Mouse (Mus musculus) hindbrain, embryonic 13.5 days (tissue): ENCODE results near the gene Ang. TPM values are rescaled to one million over a fixed set of nuclear protein-coding genes. Genes with fewer than 3 reads are reported as not detected.

Source experiments
- ATAC-seq: fragments of 200-750 bp; cut with Nextera tagmentation; 2 replicates; pipeline ENCODE4 v1.8.0; 2017; ENCODE audit warnings: moderate TSS enrichment; ENCODE audit not compliant: low FRiP score
- H3K27ac ChIP-seq: fragments of 300-500 bp; sonication (generic); 2 replicates; pipeline ENCODE4 v1.5.1; 2015; ENCODE audit warnings: inconsistent platforms, mild to moderate bottlenecking, moderate library complexity
- H3K27me3 ChIP-seq: fragments of 300-500 bp; sonication (generic); 2 replicates; pipeline ENCODE4 v1.6.1; 2015; ENCODE audit warnings: mild to moderate bottlenecking, inconsistent platforms
- H3K36me3 ChIP-seq: fragments of 300-500 bp; sonication (generic); 2 replicates; pipeline ENCODE4 v1.6.1; 2015; ENCODE audit warnings: mild to moderate bottlenecking, inconsistent platforms
- H3K4me1 ChIP-seq: fragments of 300-500 bp; sonication (generic); replicated peaks from 2 replicates; pipeline ENCODE4 v1.6.1; 2015; ENCODE audit warnings: inconsistent platforms
- H3K4me2 ChIP-seq: fragments of 300-500 bp; sonication (generic); 2 replicates; pipeline ENCODE4 v1.6.1; 2015; ENCODE audit warnings: inconsistent platforms, mild to moderate bottlenecking, moderate library complexity
- H3K4me3 ChIP-seq: fragments of 300-500 bp; sonication (generic); 2 replicates; pipeline ENCODE4 v1.5.1; 2015; ENCODE audit warnings: mild to moderate bottlenecking, inconsistent platforms
- H3K9ac ChIP-seq: fragments of 300-500 bp; sonication (generic); 2 replicates; pipeline ENCODE4 v1.6.1; 2015; ENCODE audit warnings: mild to moderate bottlenecking, inconsistent platforms
- H3K9me3 ChIP-seq: fragments of 300-500 bp; sonication (generic); 2 replicates; pipeline ENCODE4 v1.6.1; 2016; ENCODE audit warnings: inconsistent platforms
- WGBS: fragments of 180-500 bp; shearing (Covaris S2); methylation state at CpG from one replicate; pipeline ENCODE4 v1.1.7; 2015; 5-methylcytosine and 5-hydroxymethylcytosine counted together
- polyA plus RNA-seq: library from polyadenylated mRNA; unstranded; fragments of >200 nt; fragmentation: Nextera tagmentation; extraction: Ambion mirVana; gene quantifications from 2 replicates; pipeline ENCODE4 v1.2.1, GENCODE M21; 2015

The Ang gene
- polyA plus RNA-seq, 1 experiment from 2014 or later, result 4.1 TPM

DNA sequence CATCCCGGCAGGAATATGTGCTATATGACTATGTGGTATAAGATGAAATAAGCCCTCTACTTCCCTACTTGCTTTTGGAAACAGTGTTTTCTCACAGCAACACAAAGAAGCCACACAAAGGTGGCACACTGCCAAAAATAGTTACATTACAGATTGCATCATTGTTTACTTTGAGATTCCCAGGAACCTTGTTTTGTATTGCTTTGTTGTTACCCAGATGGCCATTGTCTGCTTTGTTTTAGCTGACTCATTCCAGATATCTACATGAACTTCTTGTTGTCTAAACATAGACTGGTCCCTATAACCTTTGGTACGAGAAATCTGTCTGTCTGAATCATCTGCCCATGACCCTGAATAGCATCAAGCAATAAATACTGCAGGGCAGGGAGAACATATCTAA is 49.4 kb downstream of the Ang start:
- Histone ChIP-seq H3K9me3 (no peaks in the 10 kb centered on the region), H3K9ac (no peak overlapping the region), H3K36me3 (no peaks in the 10 kb centered on the region), H3K27me3 (no peaks in the 10 kb centered on the region), H3K4me1 (no peaks in the 10 kb centered on the region), H3K4me2 (no peak overlapping the region), H3K4me3 (no peak overlapping the region), H3K27ac (no peak overlapping the region)
- no peak for ATAC-seq
- 83% methylated on average over 2 of the region's 2 CpGs for WGBS

DNA sequence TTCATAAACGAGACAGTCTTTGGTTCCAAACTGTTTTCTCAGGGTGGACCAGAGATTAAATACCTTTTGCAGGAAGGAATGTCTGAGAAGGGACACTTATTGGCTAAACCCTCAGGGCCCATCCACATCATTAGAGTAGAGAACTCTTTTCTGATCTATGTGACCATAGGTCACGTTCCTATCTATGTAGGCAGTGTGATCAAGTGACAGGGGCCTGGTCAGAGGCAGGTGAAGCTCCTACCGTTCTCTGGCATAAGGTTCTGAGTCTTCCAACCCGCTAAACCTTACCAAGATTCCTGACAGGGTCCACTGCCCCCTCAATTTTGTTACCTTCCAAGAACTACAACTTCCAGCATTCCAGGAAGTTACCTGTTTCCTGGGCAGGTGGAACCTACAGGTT is 51.2 kb downstream of the Ang start:
- no peak for ATAC-seq
- Histone ChIP-seq H3K27me3 (no peaks in the 10 kb centered on the region), H3K4me1 (no peaks in the 10 kb centered on the region; the same call in 1 of the 2 replicates), H3K4me2 (no peak overlapping the region), H3K9me3 (no peaks in the 10 kb centered on the region), H3K9ac (no peak overlapping the region), H3K27ac (no peak overlapping the region), H3K4me3 (no peak overlapping the region), H3K36me3 (no peaks in the 10 kb centered on the region)
- 92% methylated on average over 4 of the region's 4 CpGs for WGBS

DNA sequence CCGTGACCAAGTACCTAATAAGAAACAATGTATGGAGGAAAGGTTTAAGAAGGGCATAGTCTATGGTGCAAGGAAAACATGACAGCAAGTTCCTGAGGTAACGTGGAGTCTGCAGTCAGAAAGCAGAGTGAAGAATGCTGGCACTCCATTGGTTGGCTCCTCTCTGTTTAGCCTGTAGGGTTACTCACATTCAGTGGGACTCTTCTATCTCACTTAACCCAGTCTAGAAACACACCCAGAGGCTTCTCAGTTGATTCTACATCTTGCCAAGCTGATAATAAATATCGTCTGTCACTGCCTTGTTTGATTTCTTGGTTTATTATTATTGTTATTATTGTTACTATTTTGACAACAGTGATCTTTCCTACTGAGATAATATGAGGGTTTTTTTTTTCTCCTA is 51.6 kb downstream of the Ang start:
- Histone ChIP-seq H3K4me1 (no peaks in the 10 kb centered on the region; the same call in 1 of the 2 replicates), H3K9me3 (no peaks in the 10 kb centered on the region), H3K27ac (no peak overlapping the region), H3K9ac (no peak overlapping the region), H3K4me2 (no peak overlapping the region), H3K27me3 (no peaks in the 10 kb centered on the region), H3K4me3 (no peak overlapping the region), H3K36me3 (no peaks in the 10 kb centered on the region)
- ATAC-seq, result no peak
- 84% methylated on average over 3 of the region's 3 CpGs for WGBS

DNA sequence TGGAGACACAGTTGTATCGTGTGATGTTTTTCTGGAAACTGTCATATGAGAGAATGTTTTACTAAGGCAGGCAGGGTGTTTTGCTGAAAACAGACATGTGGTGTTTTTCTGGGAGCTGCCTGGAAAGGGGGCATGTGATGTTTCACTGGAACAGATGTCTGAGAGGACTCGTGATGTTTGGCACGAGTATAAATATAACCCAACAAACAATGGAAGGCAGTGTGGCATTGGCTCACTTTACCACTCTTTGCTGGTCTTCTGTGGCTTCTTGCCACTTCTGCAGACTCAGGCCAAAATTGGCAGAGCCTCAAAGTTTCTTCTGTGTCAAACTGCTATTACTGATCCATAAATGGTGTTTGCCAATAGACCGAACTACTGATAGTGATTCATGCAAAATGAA is 52.3 kb downstream of the Ang start:
- H3K36me3 ChIP-seq, result no peaks in the 10 kb centered on the region
- H3K4me2 ChIP-seq, result no peak overlapping the region
- H3K9ac ChIP-seq, result no peak overlapping the region
- H3K4me3 ChIP-seq, result no peak overlapping the region
- H3K27me3 ChIP-seq, result no peaks in the 10 kb centered on the region
- 87% methylated on average over 4 of the region's 4 CpGs for WGBS
- no peaks in the 10 kb centered on the region; the same call in 1 of the 2 replicates for H3K4me1 ChIP-seq
- no peak for ATAC-seq
- H3K27ac ChIP-seq, result no peak overlapping the region
- no peaks in the 10 kb centered on the region for H3K9me3 ChIP-seq

DNA sequence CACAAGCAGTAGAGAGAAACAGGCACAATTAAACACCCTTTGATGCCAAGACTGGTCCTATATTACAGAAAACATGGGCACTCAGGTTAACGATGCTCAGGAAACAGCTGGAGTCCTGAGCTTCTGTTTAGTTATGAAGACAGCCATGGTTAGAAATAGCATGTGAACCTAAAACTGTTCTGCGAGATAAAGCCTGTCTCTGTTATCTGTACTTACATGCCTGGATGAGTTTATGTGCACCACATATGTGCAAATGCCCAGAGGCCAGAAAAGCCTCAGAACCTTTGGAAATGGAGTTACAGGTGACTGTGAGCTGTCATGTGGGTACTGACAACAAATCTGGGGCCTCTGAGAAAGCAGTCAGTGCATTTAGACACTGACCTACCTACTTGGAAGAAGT is 53.0 kb downstream of the Ang start:
- Histone ChIP-seq H3K4me2 (no peak overlapping the region), H3K9me3 (no peaks in the 10 kb centered on the region), H3K9ac (no peak overlapping the region), H3K4me3 (no peak overlapping the region), H3K27me3 (no peaks in the 10 kb centered on the region), H3K36me3 (no peaks in the 10 kb centered on the region), H3K4me1 (no peaks in the 10 kb centered on the region; the same call in 1 of the 2 replicates), H3K27ac (no peak overlapping the region)
- no peak for ATAC-seq
- WGBS, result 87% methylated on average over 2 of the region's 2 CpGs

DNA sequence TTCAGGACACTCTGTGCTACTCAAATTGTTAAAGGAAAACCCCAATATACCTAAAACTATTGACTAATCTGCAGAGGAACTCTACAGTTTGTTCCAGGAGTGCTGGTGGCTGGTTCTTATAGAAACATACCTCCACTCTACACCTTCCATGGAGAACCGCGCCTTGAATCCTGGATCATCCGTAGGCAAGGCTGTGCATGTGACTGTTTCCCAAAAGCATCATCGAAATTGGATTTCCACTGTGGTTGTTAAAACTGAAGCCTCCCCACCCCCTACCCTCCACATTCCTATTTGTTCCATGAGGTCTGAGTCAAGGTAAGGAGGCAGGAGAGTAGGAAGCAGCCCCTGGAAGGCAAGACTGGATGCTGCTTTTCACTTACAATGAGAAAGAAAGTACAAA is 53.5 kb downstream of the Ang start:
- no peaks in the 10 kb centered on the region for H3K9me3 ChIP-seq
- H3K36me3 ChIP-seq, result no peaks in the 10 kb centered on the region
- no peaks in the 10 kb centered on the region for H3K27me3 ChIP-seq
- no peak overlapping the region for H3K4me2 ChIP-seq
- H3K9ac ChIP-seq, result no peak overlapping the region
- no peaks in the 10 kb centered on the region; the same call in 1 of the 2 replicates for H3K4me1 ChIP-seq
- WGBS, result 96% methylated on average over 4 of the region's 4 CpGs
- H3K4me3 ChIP-seq, result no peak overlapping the region
- no peak overlapping the region for H3K27ac ChIP-seq
- no peak for ATAC-seq

DNA sequence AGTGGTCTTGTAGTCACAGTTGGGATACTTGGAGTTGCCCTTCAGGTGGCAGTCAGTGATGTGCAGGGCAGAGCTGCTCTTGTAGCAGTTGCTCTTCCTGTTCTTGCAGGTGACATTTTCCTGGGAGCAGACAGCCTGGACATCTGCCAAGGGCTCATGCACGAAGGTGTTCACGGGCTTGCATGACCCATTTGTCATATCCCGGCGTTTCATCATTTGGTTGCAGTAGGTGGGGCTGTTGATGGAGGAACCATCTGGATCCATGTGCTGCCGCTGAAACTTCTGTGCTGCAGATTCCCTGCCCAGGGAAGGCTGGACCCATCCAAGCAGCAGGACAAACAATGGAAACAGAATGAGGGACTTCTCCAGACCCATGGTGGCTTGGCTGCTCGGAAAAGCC is 54.6 kb downstream of the Ang start:
- 90% methylated on average over 6 of the region's 6 CpGs for WGBS
- H3K9ac ChIP-seq, result no peak overlapping the region
- H3K4me1 ChIP-seq, result no peaks in the 10 kb centered on the region; the same call in 1 of the 2 replicates
- H3K27me3 ChIP-seq, result no peaks in the 10 kb centered on the region
- H3K4me3 ChIP-seq, result no peak overlapping the region
- H3K27ac ChIP-seq, result no peak overlapping the region
- no peak overlapping the region for H3K4me2 ChIP-seq
- no peaks in the 10 kb centered on the region for H3K36me3 ChIP-seq
- H3K9me3 ChIP-seq, result no peaks in the 10 kb centered on the region
- no peak for ATAC-seq

DNA sequence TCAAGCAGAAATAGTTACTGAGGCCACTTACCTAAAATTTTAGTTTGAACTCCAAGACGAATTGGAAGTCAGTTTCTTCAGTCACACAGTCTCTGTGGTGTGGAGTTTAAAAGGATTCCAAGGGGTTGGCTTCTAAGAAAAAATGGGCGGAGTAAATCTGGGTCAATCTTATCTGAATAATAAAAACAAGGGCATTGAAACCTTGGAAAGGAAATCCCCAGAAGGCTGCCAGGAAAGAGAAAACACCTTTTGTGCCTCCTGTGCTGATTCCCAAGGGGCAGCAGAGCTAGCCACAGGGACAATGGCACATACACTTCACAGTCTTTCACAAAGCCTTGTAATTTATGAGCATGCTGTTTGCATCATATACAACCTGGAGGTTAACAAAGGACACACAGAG is 55.7 kb downstream of the Ang start, which contains the start of gene Rnase1:
Gene Rnase1, minus strand, starts transcription at position 101 of the 400 bp plus-strand sequence.
- Histone ChIP-seq H3K9ac (no peak within 1 kb of the TSS), H3K4me1 (no peaks in the 10 kb centered on the region; the same call in 1 of the 2 replicates), H3K27ac (no peak within 1 kb of the TSS), H3K4me3 (no peak within 1 kb of the TSS), H3K4me2 (no peak within 1 kb of the TSS), H3K27me3 (no peaks in the 10 kb centered on the region), H3K36me3 (no peaks in the 10 kb centered on the region), H3K9me3 (no peaks in the 10 kb centered on the region)
- 41% methylated on average over 2 of the region's 2 CpGs for WGBS
- no peak for ATAC-seq

DNA sequence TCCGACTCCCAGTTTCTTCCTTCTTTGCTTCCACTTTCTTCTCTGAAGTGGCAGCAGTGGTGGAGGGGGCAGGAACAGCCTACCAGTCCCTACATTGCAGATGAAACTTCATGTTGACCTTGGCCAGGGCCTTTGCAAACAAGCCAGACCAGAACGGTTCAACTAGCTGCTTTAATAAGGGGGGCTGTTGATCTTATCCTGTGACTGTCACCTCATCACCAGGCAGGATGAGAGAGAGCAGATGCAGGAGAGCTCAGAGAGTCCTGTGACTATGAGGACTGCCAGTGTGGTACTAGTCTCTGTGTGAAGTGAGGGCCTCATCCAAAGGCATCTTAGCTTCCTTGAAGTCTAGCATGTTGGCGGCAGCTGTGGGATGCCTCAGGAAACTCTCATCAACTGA is 57.1 kb downstream of the Ang start:
- H3K27me3 ChIP-seq, result no peaks in the 10 kb centered on the region
- H3K4me1 ChIP-seq, result no peaks in the 10 kb centered on the region; the same call in 1 of the 2 replicates
- H3K36me3 ChIP-seq, result no peaks in the 10 kb centered on the region
- H3K4me3 ChIP-seq, result no peak overlapping the region
- no peak overlapping the region for H3K27ac ChIP-seq
- H3K4me2 ChIP-seq, result no peak overlapping the region
- no peaks in the 10 kb centered on the region for H3K9me3 ChIP-seq
- WGBS, result 64% methylated on average over 3 of the region's 3 CpGs
- H3K9ac ChIP-seq, result no peak overlapping the region
- no peak for ATAC-seq

DNA sequence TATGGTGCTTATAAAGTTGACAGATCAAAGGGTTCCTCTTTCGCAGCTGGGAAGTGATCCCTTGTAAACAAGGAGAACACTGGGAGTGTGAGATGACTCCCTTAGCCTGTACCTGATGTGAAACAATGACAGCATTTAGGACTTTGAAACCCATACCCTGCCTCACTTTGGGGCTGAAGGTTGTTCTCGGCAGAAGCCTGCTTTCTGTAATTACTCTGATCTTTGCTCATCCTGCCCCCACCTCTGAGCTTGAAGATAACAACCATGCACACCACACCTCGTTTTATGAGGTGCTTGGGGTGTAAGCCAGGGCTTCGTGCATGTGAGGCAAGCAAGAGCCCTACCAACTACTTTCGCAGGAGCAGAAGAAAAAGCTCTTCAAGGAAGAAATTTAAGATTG is 58.2 kb downstream of the Ang start:
- Histone ChIP-seq H3K9ac (no peak overlapping the region), H3K36me3 (no peaks in the 10 kb centered on the region), H3K4me3 (no peak overlapping the region), H3K27ac (no peak overlapping the region), H3K9me3 (no peaks in the 10 kb centered on the region), H3K27me3 (no peaks in the 10 kb centered on the region), H3K4me1 (no peaks in the 10 kb centered on the region; the same call in 1 of the 2 replicates), H3K4me2 (no peak overlapping the region)
- WGBS, result 79% methylated on average over 5 of the region's 5 CpGs
- no peak for ATAC-seq

DNA sequence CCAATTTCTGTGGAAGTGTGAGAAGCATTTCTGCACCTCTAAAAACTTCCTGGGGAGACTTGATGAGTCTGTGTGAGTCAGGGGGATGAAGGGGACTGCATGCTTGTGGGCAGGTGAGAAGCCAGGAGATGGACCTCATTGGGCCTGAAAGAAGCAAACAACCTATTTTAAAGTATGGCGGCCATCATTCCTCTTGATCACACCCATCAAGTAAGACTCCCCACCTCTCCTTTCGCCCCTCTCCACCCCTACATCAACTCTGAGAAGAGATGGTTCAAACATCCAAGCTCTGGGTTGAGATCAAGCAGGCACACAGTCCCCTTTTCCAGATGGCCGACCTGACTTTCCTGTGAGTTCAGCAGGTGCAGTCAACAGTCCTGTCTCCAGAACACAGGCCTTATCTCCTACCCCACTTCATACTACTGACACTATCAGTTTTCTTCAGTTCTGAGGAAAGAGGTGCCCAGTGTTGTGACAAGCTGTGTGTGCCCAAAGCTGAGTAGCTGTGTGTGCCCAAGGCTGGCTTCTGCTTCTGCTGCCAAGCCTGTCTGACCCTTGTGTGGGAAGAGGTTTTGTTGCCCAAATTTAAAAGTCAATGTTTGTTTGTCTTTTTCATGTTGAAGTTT is 59.4 kb downstream of the Ang start:
- WGBS, result 85% methylated on average over 3 of the region's 3 CpGs

More for the DNA sequence above, 59.4 kb downstream of the Ang start:
- no peak overlapping the region for H3K9ac ChIP-seq
- no peaks in the 10 kb centered on the region for H3K27me3 ChIP-seq
- ATAC-seq, result no peak
- no peak overlapping the region for H3K27ac ChIP-seq
- no peaks in the 10 kb centered on the region; the same call in 1 of the 2 replicates for H3K4me1 ChIP-seq
- H3K36me3 ChIP-seq, result no peaks in the 10 kb centered on the region
- H3K9me3 ChIP-seq, result no peaks in the 10 kb centered on the region
- no peak overlapping the region for H3K4me3 ChIP-seq
- no peak overlapping the region for H3K4me2 ChIP-seq
